Mouse (Mus musculus): Measurements from ENCODE around the gene Krtap5-1. TPM values are rescaled to one million over a fixed set of nuclear protein-coding genes. Genes with fewer than 3 reads are reported as not detected.

Gene Krtap5-1
- total RNA-seq, 2 experiments from 2014 or later = not detected

Other genes with a start within 250 kb of the Krtap5-1 start
- gene Mob2, start 236.1 kb downstream of the Krtap5-1 start, total RNA-seq (2021) = 10 to 100 TPM; 26.6 to 32.0 TPM
- gene Dusp8, start 201.3 kb downstream of the Krtap5-1 start, total RNA-seq (2021) = 10 to 100 TPM; 16.5 to 24.6 TPM
- gene Gm45618, start 176.4 kb downstream of the Krtap5-1 start, total RNA-seq (2021) = not detected
- not detected for gene Gm39115, start 161.1 kb downstream of the Krtap5-1 start, total RNA-seq (2021)
- gene Gm45337, start 152.5 kb downstream of the Krtap5-1 start, total RNA-seq (2021) = not detected
- not detected for gene Gm29735, start 140.0 kb downstream of the Krtap5-1 start, total RNA-seq (2021)
- not detected for gene Gm4553, start 131.4 kb downstream of the Krtap5-1 start, total RNA-seq (2021)
- not detected for gene Krtap5-2, start 121.1 kb downstream of the Krtap5-1 start, total RNA-seq (2021)
- gene Gm10153, start 106.7 kb downstream of the Krtap5-1 start, total RNA-seq (2021) = not detected
- gene Krtap5-3, start 95.8 kb downstream of the Krtap5-1 start, total RNA-seq (2021) = not detected
- gene Gm7579, start 85.3 kb downstream of the Krtap5-1 start, total RNA-seq (2021) = not detected
- gene Krtap5-5, start 67.1 kb downstream of the Krtap5-1 start, total RNA-seq (2021) = not detected
- not detected for gene Gm40460, start 56.0 kb downstream of the Krtap5-1 start, total RNA-seq (2021)
- gene Gm2431, start 38.8 kb downstream of the Krtap5-1 start, total RNA-seq (2021) = not detected
- gene Gm4559, start 22.8 kb downstream of the Krtap5-1 start, total RNA-seq (2021) = not detected
- gene Krtap5-4, start 6.4 kb upstream of the Krtap5-1 start, total RNA-seq (2021) = not detected
- 1 to 10 TPM; 6.7 to 8.4 TPM for gene Ifitm10, start 76.6 kb upstream of the Krtap5-1 start, total RNA-seq (2021)
- gene Gm49369, start 85.5 kb upstream of the Krtap5-1 start, total RNA-seq (2021) = 1 to 10 TPM; 1.0 to 4.1 TPM
- gene Ctsd, start 90.9 kb upstream of the Krtap5-1 start, total RNA-seq (2021) = 100 to 1,000 TPM; 268 to 284 TPM
- not detected for gene Syt8, start 137.7 kb upstream of the Krtap5-1 start, total RNA-seq (2021)
- gene Tnni2, start 144.7 kb upstream of the Krtap5-1 start, total RNA-seq (2021) = over 10,000 TPM; 14,029 to 14,677 TPM
- 10 to 100 TPM; 22.2 to 35.0 TPM for gene Lsp1, start 163.7 kb upstream of the Krtap5-1 start, total RNA-seq (2021)
- gene Tnnt3, start 201.7 kb upstream of the Krtap5-1 start, total RNA-seq (2021) = over 10,000 TPM; 22,199 to 23,470 TPM
- 1 to 10 TPM; 5.0 to 5.2 TPM for gene Mrpl23, start 235.6 kb upstream of the Krtap5-1 start, total RNA-seq (2021)

Measured in gastrocnemius, postnatal 14 days (tissue).